Mouse (Mus musculus) brain, embryonic 14.5 days (tissue): ENCODE measurements around the gene Cyp11a1.

Experiments used
- CTCF ChIP-seq: fragments of 200-500 bp; IDR thresholded peaks from 2 replicates; pipeline ENCODE4 v1.5.1; 2012; ENCODE audit warnings: inconsistent platforms, mild to moderate bottlenecking, moderate library complexity, borderline replicate concordance; ENCODE audit not compliant: insufficient read depth, insufficient read length; ENCODE audit errors: extremely low read depth
- POLR2A ChIP-seq: fragments of 200-500 bp; IDR thresholded peaks from 2 replicates; pipeline ENCODE4 v1.6.1; 2012; ENCODE audit warnings: mild to moderate bottlenecking, inconsistent platforms, borderline replicate concordance; ENCODE audit not compliant: poor library complexity, insufficient read depth, insufficient read length, severe bottlenecking; ENCODE audit errors: extremely low read depth

DNA sequence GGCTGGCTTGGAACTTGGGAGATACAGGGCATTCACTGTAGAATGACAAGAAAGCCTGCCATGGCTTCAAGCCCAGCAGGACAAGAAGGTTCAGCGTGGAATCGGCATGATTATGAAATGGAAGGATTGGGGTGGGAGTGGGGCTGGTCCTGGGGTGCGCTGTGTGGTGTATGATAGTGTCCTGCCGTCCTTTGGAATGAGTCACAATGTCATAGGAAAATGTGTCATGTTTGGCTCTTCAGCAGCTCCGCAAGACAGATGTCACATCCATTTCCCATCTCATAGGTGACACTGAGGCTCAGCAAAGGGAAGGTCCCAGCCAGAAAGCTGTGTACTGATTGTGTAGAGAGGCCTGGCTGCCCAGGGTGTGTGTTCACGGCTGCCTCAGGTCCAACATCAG is 9.6 kb downstream of the Cyp11a1 start:
- TF ChIP-seq CTCF (no peak), POLR2A (no peak)
